Mouse (Mus musculus) thymus, postnatal 14 days (tissue): ENCODE measurements around the gene Eya4.

ENCODE experiments used
- DNase-seq: peaks from one replicate; pipeline ENCODE4 v3.0.0; 2021

Gene Eya4

GRCm38 (mm10) chr10:23230863-23231262, 119.7 kb downstream of the Eya4 start:
- no peak for DNase-seq

- no peak for DNase-seq
Observed at GRCm38 (mm10) chr10:23223336-23223735, 127.2 kb downstream of the Eya4 start.

- no peak for DNase-seq
Observed at GRCm38 (mm10) chr10:23220432-23220831, 130.2 kb downstream of the Eya4 start.

- no peak for DNase-seq
Observed at GRCm38 (mm10) chr10:23216815-23217214, 133.8 kb downstream of the Eya4 start.

GRCm38 (mm10) chr10:23211381-23211780, 139.2 kb downstream of the Eya4 start:
- no peak for DNase-seq

GRCm38 (mm10) chr10:23203885-23204284, 146.7 kb downstream of the Eya4 start:
- DNase-seq: no peak

GRCm38 (mm10) chr10:23203144-23203838, 147.3 kb downstream of the Eya4 start:
- DNase-seq: no peak

- no peak for DNase-seq
Observed at GRCm38 (mm10) chr10:23202591-23202990, 148.0 kb downstream of the Eya4 start.

- no peak for DNase-seq
Observed at GRCm38 (mm10) chr10:23198251-23198650, 152.3 kb downstream of the Eya4 start.

- no peak for DNase-seq
Observed at GRCm38 (mm10) chr10:23196336-23196735, 154.2 kb downstream of the Eya4 start.

- DNase-seq: no peak
Observed at GRCm38 (mm10) chr10:23195337-23195736, 155.2 kb downstream of the Eya4 start.

GRCm38 (mm10) chr10:23189836-23190235, 160.8 kb downstream of the Eya4 start:
- DNase-seq: no peak

GRCm38 (mm10) chr10:23185391-23185790, 165.2 kb downstream of the Eya4 start:
- DNase-seq: no peak

GRCm38 (mm10) chr10:23181572-23182493, 168.8 kb downstream of the Eya4 start:
- no peak for DNase-seq

GRCm38 (mm10) chr10:23179285-23179684, 171.3 kb downstream of the Eya4 start:
- no peak for DNase-seq

GRCm38 (mm10) chr10:23177347-23178046, 173.1 kb downstream of the Eya4 start:
- DNase-seq: no peak

GRCm38 (mm10) chr10:23176666-23177346, 173.8 kb downstream of the Eya4 start:
- DNase-seq: no peak

- DNase-seq: no peak
Observed at GRCm38 (mm10) chr10:23171541-23171940, 179.0 kb downstream of the Eya4 start.

- no peak for DNase-seq
Observed at GRCm38 (mm10) chr10:23165089-23165642, 185.4 kb downstream of the Eya4 start.

- no peak for DNase-seq
Observed at GRCm38 (mm10) chr10:23159844-23160243, 190.7 kb downstream of the Eya4 start.

GRCm38 (mm10) chr10:23159138-23159537, 191.4 kb downstream of the Eya4 start:
- no peak for DNase-seq

GRCm38 (mm10) chr10:23156866-23157625, 193.5 kb downstream of the Eya4 start:
- DNase-seq: no peak
